Mouse (Mus musculus): ENCODE results near the gene Rtn1.

DNA sequence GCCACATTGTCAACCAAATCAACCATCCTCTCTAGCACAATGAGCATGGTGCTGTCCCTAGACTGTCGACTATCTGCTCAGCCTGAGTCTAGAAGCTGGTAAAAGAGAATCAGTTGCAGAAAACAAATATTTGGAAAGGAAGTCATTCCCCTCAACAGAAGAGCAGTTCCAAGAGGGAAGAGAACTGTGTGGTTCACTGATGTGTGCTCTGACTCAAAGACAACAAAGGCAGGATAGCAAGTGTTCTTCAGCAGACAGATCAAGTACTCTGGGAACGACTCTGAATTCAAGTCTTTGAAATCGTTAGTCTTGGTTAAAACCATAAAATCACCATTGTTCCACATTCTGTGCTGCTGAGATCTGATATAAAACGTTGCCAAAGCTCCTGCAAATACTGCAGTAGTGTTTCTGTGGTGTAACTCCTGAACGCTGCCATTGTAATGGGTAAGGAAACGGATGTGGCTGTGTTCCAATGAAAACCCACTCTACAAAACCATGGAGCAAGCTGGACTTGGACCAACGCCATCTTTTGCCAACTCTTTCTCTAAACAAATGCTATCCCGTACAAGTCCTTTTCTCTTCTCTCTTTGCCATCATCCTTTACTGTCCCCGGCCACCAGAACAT, 24.5 kb upstream of the Rtn1 start:
- TF ChIP-seq GATA1 (IDR thresholded peaks at IDR 0.05; ENCODE audit: low read length), result no peak
- no peak for TF ChIP-seq TAL1 (IDR thresholded peaks at IDR 0.05; ENCODE audit: low read length)
